Mouse (Mus musculus): ENCODE measurements at regions not wholly inside any gene's neighbourhood (a gene's known extent, or its start where the extent isn't known, plus 50 kb on each side); places are given as distances from the start of the nearest gene placed in this dataset.

- H3K79me2 ChIP-seq (replicated peaks; ENCODE audit: control insufficient read depth, extremely low read depth, insufficient read depth, poor library complexity, severe bottlenecking): no peaks in the 10 kb centered on the region
- TF ChIP-seq MXI1 (IDR thresholded peaks at IDR 0.05; ENCODE audit: low read depth, low read length) (no peak), MAX (IDR thresholded peaks at IDR 0.05; ENCODE audit: low read length) (no peak), MEF2A (IDR thresholded peaks at IDR 0.05; ENCODE audit: borderline replicate concordance, low read depth, low read length) (no peak), JUND (conservative IDR thresholded peaks at IDR 0.05; ENCODE audit: low read depth, low read length) (no peak), ZNF384 (IDR thresholded peaks at IDR 0.05; ENCODE audit: low read depth, low read length) (no peak), ZC3H11A (IDR thresholded peaks at IDR 0.05; ENCODE audit: low read depth, low read length) (no peak), CHD1 (IDR thresholded peaks at IDR 0.05; ENCODE audit: low read depth, low read length) (no peak), JUN (IDR thresholded peaks at IDR 0.05; ENCODE audit: insufficient read depth, low read depth, low read length) (no peak), EP300 (IDR thresholded peaks at IDR 0.05; ENCODE audit: low read length) (no peak), SMC3 (IDR thresholded peaks at IDR 0.05; ENCODE audit: low read depth, low read length) (no peak)
- no peak for DNase-seq (ENCODE audit: extremely low read depth)
- in situ Hi-C loops (cut with MboI; ENCODE audit: low pct_ligation_motif_present, low pct_unique_long_range_greater_than_20kb, low sequenced_read_pairs) (no loop called here), dilution Hi-C loops (cut with MboI; ENCODE audit: extremely low pct_ligation_motif_present, extremely low pct_unique_long_range_greater_than_20kb, low sequenced_read_pairs) (no loop called here)
- no peaks in the 10 kb centered on the region for H3K27me3 ChIP-seq (replicated peaks)
- H3K27ac ChIP-seq (ENCODE audit: insufficient read depth, low read depth): no peak overlapping the region
- no peaks in the 10 kb centered on the region for H3K9me3 ChIP-seq (replicated peaks; ENCODE audit: low read length)
- no peak overlapping the region for H3K9ac ChIP-seq (ENCODE audit: insufficient read depth, low read depth)
- peaks cover 0 to 5% of the 10 kb centered on the region in 2 experiments; a peak in 2 of 4 replicates for H3K4me1 ChIP-seq (ENCODE audit: control insufficient read depth in 1 of 2, insufficient read depth in 2 of 2)
- H3K4me2 ChIP-seq (ENCODE audit: insufficient read depth, low read depth, poor library complexity, severe bottlenecking): no peak overlapping the region
- H3K36me3 ChIP-seq (replicated peaks in 1 of 2; ENCODE audit: control insufficient read depth in 1 of 2, insufficient read depth in 1 of 2, low read length in 1 of 2): no peaks in the 10 kb centered on the region
- H3K4me3 ChIP-seq (replicated peaks in 1 of 3; ENCODE audit: low read depth in 2 of 3, low read length in 2 of 3, poor library complexity in 1 of 3): no peak overlapping the region
These were observed 220.0 kb upstream of the Srek1ip1 start for GRCm38 (mm10) chr13:104572236-104572635.

DNA sequence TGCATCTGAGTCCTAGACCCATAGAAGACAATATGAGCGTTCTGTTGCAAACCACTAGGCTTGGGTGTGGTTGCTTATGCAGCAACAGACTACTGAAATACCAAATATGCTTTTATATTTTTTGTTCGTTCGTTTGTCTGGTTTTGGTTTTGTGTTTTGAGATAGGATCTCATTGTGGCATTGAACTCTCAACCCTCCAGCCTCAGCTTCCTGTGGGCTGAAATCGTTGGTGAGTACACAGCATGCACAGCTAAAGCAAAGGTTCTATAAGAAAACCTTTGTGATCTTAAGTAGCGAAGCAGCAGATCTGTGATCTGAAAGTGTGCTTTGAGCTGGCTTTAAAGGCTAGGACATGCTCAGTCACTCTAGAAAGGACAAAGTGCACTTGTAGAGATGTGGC, 217.9 kb upstream of the Srek1ip1 start:
- DNase-seq (ENCODE audit: extremely low read depth): no peak
- dilution Hi-C loops (cut with MboI; ENCODE audit: extremely low pct_ligation_motif_present, extremely low pct_unique_long_range_greater_than_20kb, low sequenced_read_pairs): no loop called here

More for the DNA sequence above, 217.9 kb upstream of the Srek1ip1 start:
- H3K9ac ChIP-seq (ENCODE audit: insufficient read depth, low read depth): no peak overlapping the region
- H3K79me2 ChIP-seq (replicated peaks; ENCODE audit: control insufficient read depth, extremely low read depth, insufficient read depth, poor library complexity, severe bottlenecking): no peaks in the 10 kb centered on the region
- no peaks in the 10 kb centered on the region for H3K36me3 ChIP-seq (replicated peaks in 1 of 2; ENCODE audit: control insufficient read depth in 1 of 2, insufficient read depth in 1 of 2, low read length in 1 of 2)
- H3K27ac ChIP-seq (ENCODE audit: insufficient read depth, low read depth): no peak overlapping the region
- TF ChIP-seq IRF4 (IDR thresholded peaks at IDR 0.05; ENCODE audit: low read depth, low read length) (no peak), ETS1 (conservative IDR thresholded peaks at IDR 0.05; ENCODE audit: low read depth, low read length) (no peak), JUN (IDR thresholded peaks at IDR 0.05; ENCODE audit: insufficient read depth, low read depth, low read length) (no peak), BHLHE40 (IDR thresholded peaks at IDR 0.05; ENCODE audit: low read depth, low read length) (no peak), MXI1 (IDR thresholded peaks at IDR 0.05; ENCODE audit: low read depth, low read length) (no peak), PAX5 (IDR thresholded peaks at IDR 0.05; ENCODE audit: low read length) (no peak), E2F4 (IDR thresholded peaks at IDR 0.05; ENCODE audit: insufficient replicate concordance, low read depth, low read length) (no peak), USF2 (conservative IDR thresholded peaks at IDR 0.05; ENCODE audit: low read depth, low read length) (no peak), SIN3A (IDR thresholded peaks at IDR 0.05; ENCODE audit: low read length) (no peak), ZNF384 (IDR thresholded peaks at IDR 0.05; ENCODE audit: low read depth, low read length) (no peak), GABPA (IDR thresholded peaks at IDR 0.05; ENCODE audit: insufficient replicate concordance, low read depth, low read length) (no peak), TBP (conservative IDR thresholded peaks at IDR 0.05; ENCODE audit: low read depth, low read length) (no peak), NELFE (IDR thresholded peaks at IDR 0.05; ENCODE audit: low read depth, low read length) (no peak), CHD2 (IDR thresholded peaks at IDR 0.05; ENCODE audit: low read length) (no peak), MAZ (IDR thresholded peaks at IDR 0.05; ENCODE audit: low read depth, low read length) (no peak), TCF12 (IDR thresholded peaks at IDR 0.05; ENCODE audit: low read depth, low read length) (no peak), ZMIZ1 (IDR thresholded peaks at IDR 0.05; ENCODE audit: low read depth, low read length) (no peak), MYC (IDR thresholded peaks at IDR 0.05; ENCODE audit: low read depth, low read length) (no peak)
- H3K4me1 ChIP-seq (ENCODE audit: control insufficient read depth in 1 of 2, insufficient read depth in 2 of 2): peaks cover 0 to 5% of the 10 kb centered on the region in 2 experiments; a peak in 2 of 4 replicates
- H3K27me3 ChIP-seq (replicated peaks): no peaks in the 10 kb centered on the region
- no peak overlapping the region for H3K4me3 ChIP-seq (replicated peaks in 1 of 3; ENCODE audit: low read depth in 2 of 3, low read length in 2 of 3, poor library complexity in 1 of 3)
- H3K9me3 ChIP-seq (replicated peaks; ENCODE audit: low read length): no peaks in the 10 kb centered on the region
- H3K4me2 ChIP-seq (ENCODE audit: insufficient read depth, low read depth, poor library complexity, severe bottlenecking): no peak overlapping the region
- in situ Hi-C loops (cut with MboI; ENCODE audit: low pct_ligation_motif_present, low pct_unique_long_range_greater_than_20kb, low sequenced_read_pairs): no loop called here
